ENCODE assay signal across 19 mouse cellular contexts in the genomic region with DNA sequence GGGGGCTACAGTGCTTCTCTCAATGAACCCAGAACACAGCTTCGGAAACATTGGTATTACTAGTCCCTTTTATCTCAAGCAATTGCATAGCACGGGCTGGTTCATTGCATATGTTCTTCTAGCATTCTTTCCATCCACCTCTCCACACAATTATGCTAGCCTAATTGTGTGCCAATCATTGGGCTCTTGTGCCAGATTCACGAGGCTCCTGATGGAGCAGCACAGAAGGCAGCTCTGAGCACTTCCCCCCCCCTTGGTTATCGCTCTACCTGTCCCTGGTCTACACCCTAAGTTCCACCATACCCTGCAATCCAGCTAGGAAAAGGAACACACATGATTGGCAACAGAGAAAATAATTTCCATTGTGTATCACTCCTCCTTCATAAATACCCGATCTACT. TPM values are rescaled to one million over a fixed set of nuclear protein-coding genes. Genes with fewer than 3 reads are reported as not detected.
"Had no signal": no experiment of that assay in that cellular context is flagged by ENCODE, and none has a peak within 500 bp of the region (broad histone marks: within the 10 kb centered on the region; RNA-seq: fewer than 3 reads in every experiment).

No protein-coding gene starts in this region.

- ATAC-seq: liver, postnatal 0 days; midbrain, embryonic 15.5 days had no signal

- H3K9me3 ChIP-seq: limb, embryonic 15.5 days; liver, embryonic 13.5 days; lung, embryonic 15.5 days; midbrain, embryonic 15.5 days; neural tube, embryonic 13.5 days had no signal

- H3K4me3 ChIP-seq: limb, embryonic 15.5 days; liver, embryonic 13.5 days; lung, embryonic 15.5 days; megakaryocyte, embryonic 14.5 days; midbrain, embryonic 15.5 days; neural tube, embryonic 13.5 days had no signal

- H3K36me3 ChIP-seq: limb, embryonic 15.5 days; liver, embryonic 13.5 days; lung, embryonic 15.5 days; midbrain, embryonic 15.5 days; neural tube, embryonic 13.5 days had no signal

- H3K4me2 ChIP-seq: limb, embryonic 15.5 days; liver, embryonic 13.5 days; lung, embryonic 15.5 days; midbrain, embryonic 11.5 days; midbrain, embryonic 15.5 days; neural tube, embryonic 13.5 days had no signal

- DNase-seq: kidney, adult 9 months; kidney, postnatal 36 days; left cerebral cortex, postnatal 4 days; liver, embryonic 13.5 days; liver, postnatal 0 days; lung, postnatal 14 days; retina, postnatal 1 day; right cerebral cortex, postnatal 4 days; spleen, adult 18-20 months; thymus, adult 2 months; thymus, postnatal 25 days had no signal

- H3K9ac ChIP-seq: limb, embryonic 15.5 days; liver, embryonic 13.5 days; liver, postnatal 0 days; lung, embryonic 15.5 days; midbrain, embryonic 15.5 days; neural tube, embryonic 13.5 days had no signal

- H3K27ac ChIP-seq: kidney, postnatal 0 days; limb, embryonic 15.5 days; liver, embryonic 13.5 days; lung, embryonic 15.5 days; macrophage; midbrain, embryonic 15.5 days; neural tube, embryonic 13.5 days had no signal

- H3K4me1 ChIP-seq: liver, embryonic 13.5 days; megakaryocyte, embryonic 14.5 days; midbrain, embryonic 15.5 days; neural tube, embryonic 13.5 days had no signal

- H3K27me3 ChIP-seq: limb, embryonic 15.5 days; liver, embryonic 13.5 days; lung, embryonic 15.5 days; midbrain, embryonic 15.5 days; neural tube, embryonic 13.5 days had no signal

RNA-seq across cellular contexts. Expression of a gene that starts 43.4 kb away (rescaled TPM):
- polyA plus RNA-seq: macrophage had no signal
